Mouse (Mus musculus) stomach, embryonic 15.5 days (tissue): ENCODE data around the gene Cacng2. TPM values are rescaled to one million over a fixed set of nuclear protein-coding genes. Genes with fewer than 3 reads are reported as not detected.

Experiments
- ATAC-seq: fragments of 200-750 bp; cut with Nextera tagmentation; 2 replicates; pipeline ENCODE4 v1.8.0; 2017; ENCODE audit warnings: low read depth, moderate number of reproducible peaks, moderate TSS enrichment; ENCODE audit not compliant: insufficient read depth, low FRiP score
- H3K27ac ChIP-seq: fragments of 300-500 bp; sonication (generic); 2 replicates; pipeline ENCODE4 v1.5.1; 2015; ENCODE audit warnings: mild to moderate bottlenecking, inconsistent platforms
- H3K27me3 ChIP-seq: fragments of 300-500 bp; sonication (generic); replicated peaks from 2 replicates; pipeline ENCODE4 v1.6.1; 2015; ENCODE audit warnings: inconsistent platforms
- H3K36me3 ChIP-seq: fragments of 300-500 bp; sonication (generic); 2 replicates; pipeline ENCODE4 v1.6.1; 2015; ENCODE audit warnings: inconsistent platforms
- H3K4me1 ChIP-seq: fragments of 300-500 bp; sonication (generic); 2 replicates; pipeline ENCODE4 v1.6.1; 2015; ENCODE audit warnings: inconsistent platforms
- H3K4me2 ChIP-seq: fragments of 300-500 bp; sonication (generic); 2 replicates; pipeline ENCODE4 v1.6.1; 2015; ENCODE audit warnings: mild to moderate bottlenecking, inconsistent platforms
- H3K4me3 ChIP-seq: fragments of 300-500 bp; sonication (generic); replicated peaks from 2 replicates; pipeline ENCODE4 v1.5.1; 2015; ENCODE audit warnings: inconsistent platforms
- H3K9ac ChIP-seq: fragments of 300-500 bp; sonication (generic); 2 replicates; pipeline ENCODE4 v1.6.1; 2015; ENCODE audit warnings: inconsistent platforms
- H3K9me3 ChIP-seq: fragments of 300-500 bp; sonication (generic); 2 replicates; pipeline ENCODE4 v1.6.1; 2016; ENCODE audit warnings: inconsistent platforms
- whole genome bisulfite sequencing: fragments of 180-500 bp; shearing (Covaris S2); methylation state at CpG from one replicate; pipeline ENCODE4 v1.1.7; 2015; 5-methylcytosine and 5-hydroxymethylcytosine counted together
- polyA plus RNA-seq: library from polyadenylated mRNA; unstranded; fragments of >200 nt; fragmentation: Nextera tagmentation; extraction: Ambion mirVana; gene quantifications from 2 replicates; pipeline ENCODE4 v1.2.1, GENCODE M21; 2015

The Cacng2 gene
- polyA plus RNA-seq, 1 experiment from 2014 or later: 0.13 TPM

GRCm38 (mm10) chr15:77988541-77988940, 131.3 kb downstream of the Cacng2 start:
- Histone ChIP-seq H3K27ac (no peak overlapping the region), H3K27me3 (no peaks in the 10 kb centered on the region)
- 68% methylated on average over 5 of the region's 5 CpGs for WGBS

GRCm38 (mm10) chr15:77983391-77983790, 136.4 kb downstream of the Cacng2 start:
- no peaks in the 10 kb centered on the region for H3K9me3 ChIP-seq
- H3K4me1 ChIP-seq: no peaks in the 10 kb centered on the region
- no peak overlapping the region for H3K27ac ChIP-seq
- no peak overlapping the region for H3K4me2 ChIP-seq
- H3K27me3 ChIP-seq: no peaks in the 10 kb centered on the region
- WGBS: 16% methylated on average over 3 of the region's 3 CpGs
- H3K4me3 ChIP-seq: no peak overlapping the region
- H3K36me3 ChIP-seq: no peaks in the 10 kb centered on the region
- ATAC-seq: no peak
- H3K9ac ChIP-seq: no peak overlapping the region

More at GRCm38 (mm10) chr15:77988541-77988940, 131.3 kb downstream of the Cacng2 start:
- no peak overlapping the region for H3K4me2 ChIP-seq
- ATAC-seq: no peak
- H3K4me3 ChIP-seq: no peak overlapping the region
- no peaks in the 10 kb centered on the region for H3K9me3 ChIP-seq
- H3K36me3 ChIP-seq: no peaks in the 10 kb centered on the region
- H3K9ac ChIP-seq: no peak overlapping the region
- no peaks in the 10 kb centered on the region for H3K4me1 ChIP-seq

GRCm38 (mm10) chr15:77982195-77982939, 137.5 kb downstream of the Cacng2 start:
- Histone ChIP-seq H3K4me1 (no peaks in the 10 kb centered on the region), H3K27me3 (no peaks in the 10 kb centered on the region), H3K36me3 (no peaks in the 10 kb centered on the region), H3K4me2 (no peak overlapping the region), H3K9me3 (no peaks in the 10 kb centered on the region), H3K27ac (no peak overlapping the region), H3K4me3 (no peak overlapping the region), H3K9ac (no peak overlapping the region)
- WGBS: 28% methylated on average over 18 of the region's 18 CpGs
- ATAC-seq: no peak

- WGBS: 71% methylated on average over 5 of the region's 5 CpGs
Measured at GRCm38 (mm10) chr15:77981181-77981680, 138.6 kb downstream of the Cacng2 start.

GRCm38 (mm10) chr15:77979427-77979865, 140.4 kb downstream of the Cacng2 start:
- H3K36me3 ChIP-seq: no peaks in the 10 kb centered on the region
- H3K9me3 ChIP-seq: no peaks in the 10 kb centered on the region
- H3K27ac ChIP-seq: no peak overlapping the region
- no peak overlapping the region for H3K9ac ChIP-seq
- no peak overlapping the region for H3K4me3 ChIP-seq
- no peak for ATAC-seq
- H3K27me3 ChIP-seq: no peaks in the 10 kb centered on the region
- 82% methylated on average over 10 of the region's 10 CpGs for WGBS
- no peaks in the 10 kb centered on the region for H3K4me1 ChIP-seq
- H3K4me2 ChIP-seq: no peak overlapping the region

More at GRCm38 (mm10) chr15:77981181-77981680, 138.6 kb downstream of the Cacng2 start:
- no peak for ATAC-seq
- no peak overlapping the region for H3K4me3 ChIP-seq
- H3K27me3 ChIP-seq: no peaks in the 10 kb centered on the region
- H3K27ac ChIP-seq: no peak overlapping the region
- H3K4me1 ChIP-seq: no peaks in the 10 kb centered on the region
- no peaks in the 10 kb centered on the region for H3K36me3 ChIP-seq
- no peak overlapping the region for H3K4me2 ChIP-seq
- no peak overlapping the region for H3K9ac ChIP-seq
- no peaks in the 10 kb centered on the region for H3K9me3 ChIP-seq

GRCm38 (mm10) chr15:77977663-77978062, 142.2 kb downstream of the Cacng2 start:
- no peaks in the 10 kb centered on the region for H3K9me3 ChIP-seq
- H3K36me3 ChIP-seq: no peaks in the 10 kb centered on the region
- H3K4me3 ChIP-seq: no peak overlapping the region
- H3K4me1 ChIP-seq: no peaks in the 10 kb centered on the region
- H3K4me2 ChIP-seq: no peak overlapping the region
- H3K27ac ChIP-seq: no peak overlapping the region
- 57% methylated on average over 3 of the region's 3 CpGs for WGBS
- H3K9ac ChIP-seq: no peak overlapping the region
- ATAC-seq: no peak
- H3K27me3 ChIP-seq: no peaks in the 10 kb centered on the region

GRCm38 (mm10) chr15:77974165-77974841, 145.5 kb downstream of the Cacng2 start:
- WGBS: 56% methylated on average over 6 of the region's 6 CpGs
- H3K9ac ChIP-seq: no peak overlapping the region
- no peak overlapping the region for H3K27ac ChIP-seq
- no peak overlapping the region for H3K4me2 ChIP-seq
- H3K27me3 ChIP-seq: no peaks in the 10 kb centered on the region
- H3K4me1 ChIP-seq: peaks cover 3% of the 10 kb centered on the region
- H3K9me3 ChIP-seq: no peaks in the 10 kb centered on the region
- no peak overlapping the region for H3K4me3 ChIP-seq
- H3K36me3 ChIP-seq: no peaks in the 10 kb centered on the region
- peak; percentile 49; the same call in 1 of the 2 replicates for ATAC-seq

- peaks cover 8% of the 10 kb centered on the region for H3K4me1 ChIP-seq
- peaks cover 27% of the 10 kb centered on the region for H3K36me3 ChIP-seq
- H3K9me3 ChIP-seq: no peaks in the 10 kb centered on the region
- no peaks in the 10 kb centered on the region for H3K27me3 ChIP-seq
- H3K27ac ChIP-seq: peak within 1 kb of the TSS; percentile 99
- peak within 1 kb of the TSS; percentile 77 for H3K4me3 ChIP-seq
- under 1% methylated on average over 72 of the region's 72 CpGs for WGBS
- peak within 1 kb of the TSS; percentile 93 for H3K9ac ChIP-seq
- peak; percentile 77 for ATAC-seq
- H3K4me2 ChIP-seq: peak within 1 kb of the TSS; percentile 79
Measured at GRCm38 (mm10) chr15:77970470-77971292, 149.1 kb downstream of the Cacng2 start, which contains the start of gene Eif3d. Gene Eif3d (minus strand): TSS chr15:77970813.

- ATAC-seq: no peak
- Histone ChIP-seq H3K4me2 (peak overlapping the region; percentile 63), H3K27ac (peak overlapping the region; percentile 99), H3K27me3 (no peaks in the 10 kb centered on the region), H3K9ac (peak overlapping the region; percentile 93), H3K9me3 (no peaks in the 10 kb centered on the region), H3K36me3 (peaks cover 34% of the 10 kb centered on the region), H3K4me1 (peaks cover 8% of the 10 kb centered on the region), H3K4me3 (peak overlapping the region; percentile 77)
- WGBS: under 1% methylated on average over 15 of the region's 15 CpGs
Measured at GRCm38 (mm10) chr15:77969940-77970469, 149.8 kb downstream of the Cacng2 start.

GRCm38 (mm10) chr15:77965117-77965528, 154.7 kb downstream of the Cacng2 start:
- ATAC-seq: peak; percentile 53; the same call in 1 of the 2 replicates
- 76% methylated on average over 9 of the region's 9 CpGs for WGBS
- Histone ChIP-seq H3K4me2 (no peak overlapping the region), H3K36me3 (peaks cover 82% of the 10 kb centered on the region), H3K27me3 (no peaks in the 10 kb centered on the region), H3K4me1 (peaks cover 8% of the 10 kb centered on the region), H3K9ac (no peak overlapping the region), H3K9me3 (no peaks in the 10 kb centered on the region), H3K4me3 (no peak overlapping the region), H3K27ac (no peak overlapping the region)

GRCm38 (mm10) chr15:77962447-77962846, 157.4 kb downstream of the Cacng2 start:
- no peaks in the 10 kb centered on the region for H3K9me3 ChIP-seq
- H3K4me2 ChIP-seq: no peak overlapping the region
- H3K4me3 ChIP-seq: no peak overlapping the region
- H3K4me1 ChIP-seq: no peaks in the 10 kb centered on the region
- H3K27ac ChIP-seq: no peak overlapping the region
- H3K36me3 ChIP-seq: peaks cover 88% of the 10 kb centered on the region
- 92% methylated on average over 5 of the region's 5 CpGs for WGBS
- no peak overlapping the region for H3K9ac ChIP-seq
- no peaks in the 10 kb centered on the region for H3K27me3 ChIP-seq
- no peak for ATAC-seq
